Mouse (Mus musculus): ENCODE data around the gene Cd40lg. TPM values are rescaled to one million over a fixed set of nuclear protein-coding genes. Genes with fewer than 3 reads are reported as not detected.
A peak's percentile ranks its signal among the peaks of the same experiment; 100 is the strongest.

Cd40lg gene
- total RNA-seq (2014; rRNA removed) (not detected in 2 replicates), polyA plus RNA-seq (2015; fragmentation: Nextera tagmentation; extraction: Ambion mirVana) (not detected in 2 replicates)

GRCm38 (mm10) chrX:57211876-57212275, at the start of gene Cd40lg:
Cd40lg (plus strand) TSS chrX:57212143.
- WGBS = 88% methylated on average over 9 of the region's 9 CpGs
- Histone ChIP-seq H3K9ac (replicated peaks; ENCODE audit: low read length, poor library complexity, severe bottlenecking) (no peak within 1 kb of the TSS), H3K9me3 (ENCODE audit: low read length) (no peaks in the 10 kb centered on the region), H3K4me3 (ENCODE audit: low read depth, low read length) (no peak within 1 kb of the TSS), H3K27ac (ENCODE audit: low read depth, low read length) (no peak within 1 kb of the TSS), H3K27me3 (ENCODE audit: insufficient read depth, low read length) (no peaks in the 10 kb centered on the region), H3K4me2 (ENCODE audit: low read depth, low read length, poor library complexity, severe bottlenecking) (no peak within 1 kb of the TSS), H3K4me1 (ENCODE audit: insufficient read depth, low read length) (no peaks in the 10 kb centered on the region), H3K36me3 (ENCODE audit: insufficient read depth, low read length) (no peaks in the 10 kb centered on the region)
- no peak for TF ChIP-seq CTCF (IDR thresholded peaks at IDR 0.05)
- no peak for ATAC-seq (ENCODE audit: low FRiP score)
- no peak for DNase-seq (ENCODE audit: low spot score)

GRCm38 (mm10) chrX:57166549-57166948, 45.4 kb upstream of the Cd40lg start:
- Histone ChIP-seq H3K9ac (replicated peaks; ENCODE audit: low read length, poor library complexity, severe bottlenecking) (no peak overlapping the region), H3K27me3 (ENCODE audit: insufficient read depth, low read length) (no peaks in the 10 kb centered on the region), H3K9me3 (ENCODE audit: low read length) (no peaks in the 10 kb centered on the region), H3K36me3 (ENCODE audit: insufficient read depth, low read length) (no peaks in the 10 kb centered on the region), H3K4me3 (ENCODE audit: low read depth, low read length) (no peak overlapping the region), H3K4me1 (ENCODE audit: insufficient read depth, low read length) (no peaks in the 10 kb centered on the region), H3K4me2 (ENCODE audit: low read depth, low read length, poor library complexity, severe bottlenecking) (no peak overlapping the region), H3K27ac (ENCODE audit: low read depth, low read length) (no peak overlapping the region)
- 0 out of 2 replicates have a peak, but pooled peaks have one; percentile 13 for TF ChIP-seq CTCF (IDR thresholded peaks at IDR 0.05)
- ATAC-seq (ENCODE audit: low FRiP score) (no peak), DNase-seq (ENCODE audit: low spot score) (peak; percentile 1)
- WGBS = 58% methylated on average over 1 of the region's 1 CpGs

DNA sequence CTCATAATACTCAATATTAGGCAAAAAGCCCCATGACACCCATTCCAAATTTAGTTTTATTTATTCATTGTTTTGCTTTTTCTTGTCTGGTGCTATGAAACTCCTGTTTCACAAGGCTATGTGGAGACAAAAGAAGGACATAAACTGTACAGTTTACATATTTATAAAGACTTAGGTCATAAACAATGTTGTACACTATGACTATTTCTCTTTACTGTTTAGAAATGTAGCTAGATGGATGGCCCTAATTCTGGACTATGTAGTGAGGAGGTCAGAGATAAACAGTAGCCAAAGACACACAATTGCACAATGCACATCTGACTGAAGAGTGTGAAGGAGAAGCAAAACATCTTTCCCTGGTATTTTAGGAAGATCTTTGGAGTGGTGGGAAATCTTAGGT, 40.7 kb upstream of the Cd40lg start:
- no peaks in the 10 kb centered on the region for H3K27me3 ChIP-seq (ENCODE audit: insufficient read depth, low read length)
- no peak overlapping the region for H3K4me3 ChIP-seq (ENCODE audit: low read depth, low read length)
- no peak for TF ChIP-seq CTCF (IDR thresholded peaks at IDR 0.05)
- H3K27ac ChIP-seq (ENCODE audit: low read depth, low read length) = no peak overlapping the region
- no peaks in the 10 kb centered on the region for H3K36me3 ChIP-seq (ENCODE audit: insufficient read depth, low read length)
- no peak for ATAC-seq (ENCODE audit: low FRiP score)
- no peaks in the 10 kb centered on the region for H3K9me3 ChIP-seq (ENCODE audit: low read length)
- H3K4me2 ChIP-seq (ENCODE audit: low read depth, low read length, poor library complexity, severe bottlenecking) = no peak overlapping the region
- H3K9ac ChIP-seq (replicated peaks; ENCODE audit: low read length, poor library complexity, severe bottlenecking) = no peak overlapping the region
- DNase-seq (ENCODE audit: low spot score) = no peak
- no peaks in the 10 kb centered on the region for H3K4me1 ChIP-seq (ENCODE audit: insufficient read depth, low read length)

- no peak overlapping the region for H3K9ac ChIP-seq (replicated peaks; ENCODE audit: low read length, poor library complexity, severe bottlenecking)
- ATAC-seq (ENCODE audit: low FRiP score) (no peak), DNase-seq (ENCODE audit: low spot score) (no peak)
- H3K27me3 ChIP-seq (ENCODE audit: insufficient read depth, low read length) = no peaks in the 10 kb centered on the region
- H3K4me3 ChIP-seq (ENCODE audit: low read depth, low read length) = no peak overlapping the region
- H3K9me3 ChIP-seq (ENCODE audit: low read length) = no peaks in the 10 kb centered on the region
- no peak overlapping the region for H3K27ac ChIP-seq (ENCODE audit: low read depth, low read length)
- no peak for TF ChIP-seq CTCF (IDR thresholded peaks at IDR 0.05)
- no peaks in the 10 kb centered on the region for H3K36me3 ChIP-seq (ENCODE audit: insufficient read depth, low read length)
- H3K4me1 ChIP-seq (ENCODE audit: insufficient read depth, low read length) = no peaks in the 10 kb centered on the region
- 94% methylated on average over 13 of the region's 13 CpGs for WGBS
- H3K4me2 ChIP-seq (ENCODE audit: low read depth, low read length, poor library complexity, severe bottlenecking) = no peak overlapping the region
Observed at GRCm38 (mm10) chrX:57177225-57177779, 34.6 kb upstream of the Cd40lg start.

- no peak overlapping the region for H3K4me3 ChIP-seq (ENCODE audit: low read depth, low read length)
- no peaks in the 10 kb centered on the region for H3K9me3 ChIP-seq (ENCODE audit: low read length)
- no peak overlapping the region for H3K9ac ChIP-seq (replicated peaks; ENCODE audit: low read length, poor library complexity, severe bottlenecking)
- no peak for TF ChIP-seq CTCF (IDR thresholded peaks at IDR 0.05)
- H3K4me2 ChIP-seq (ENCODE audit: low read depth, low read length, poor library complexity, severe bottlenecking) = no peak overlapping the region
- DNase-seq (ENCODE audit: low spot score) = no peak
- WGBS = 83% methylated on average over 2 of the region's 2 CpGs
- H3K36me3 ChIP-seq (ENCODE audit: insufficient read depth, low read length) = no peaks in the 10 kb centered on the region
- ATAC-seq (ENCODE audit: low FRiP score) = no peak
- no peak overlapping the region for H3K27ac ChIP-seq (ENCODE audit: low read depth, low read length)
- no peaks in the 10 kb centered on the region for H3K27me3 ChIP-seq (ENCODE audit: insufficient read depth, low read length)
- no peaks in the 10 kb centered on the region for H3K4me1 ChIP-seq (ENCODE audit: insufficient read depth, low read length)
Observed at GRCm38 (mm10) chrX:57182470-57182869, 29.5 kb upstream of the Cd40lg start.

GRCm38 (mm10) chrX:57183359-57183758, 28.6 kb upstream of the Cd40lg start:
- H3K4me3 ChIP-seq (ENCODE audit: low read depth, low read length) = no peak overlapping the region
- TF ChIP-seq CTCF (IDR thresholded peaks at IDR 0.05) = no peak
- no peak overlapping the region for H3K4me2 ChIP-seq (ENCODE audit: low read depth, low read length, poor library complexity, severe bottlenecking)
- no peaks in the 10 kb centered on the region for H3K9me3 ChIP-seq (ENCODE audit: low read length)
- ATAC-seq (ENCODE audit: low FRiP score) (no peak), DNase-seq (ENCODE audit: low spot score) (no peak)
- H3K36me3 ChIP-seq (ENCODE audit: insufficient read depth, low read length) = no peaks in the 10 kb centered on the region
- no peak overlapping the region for H3K27ac ChIP-seq (ENCODE audit: low read depth, low read length)
- no peaks in the 10 kb centered on the region for H3K27me3 ChIP-seq (ENCODE audit: insufficient read depth, low read length)
- 92% methylated on average over 3 of the region's 3 CpGs for WGBS
- H3K4me1 ChIP-seq (ENCODE audit: insufficient read depth, low read length) = no peaks in the 10 kb centered on the region
- no peak overlapping the region for H3K9ac ChIP-seq (replicated peaks; ENCODE audit: low read length, poor library complexity, severe bottlenecking)

Data from midbrain, postnatal 0 days (tissue).